Mouse (Mus musculus) right cerebral cortex, postnatal 4 days (tissue): Measurements from ENCODE around the gene Cdh7.
"Not testable (repeated sequence)": the region's sequence is repeated elsewhere in the genome, so short reads cannot be mapped to it uniquely, and the experiment has no call there.

ENCODE experiments used
- DNase-seq: peaks from one replicate; pipeline ENCODE4 v3.0.0-alpha.2; 2022

Cdh7 gene

DNA sequence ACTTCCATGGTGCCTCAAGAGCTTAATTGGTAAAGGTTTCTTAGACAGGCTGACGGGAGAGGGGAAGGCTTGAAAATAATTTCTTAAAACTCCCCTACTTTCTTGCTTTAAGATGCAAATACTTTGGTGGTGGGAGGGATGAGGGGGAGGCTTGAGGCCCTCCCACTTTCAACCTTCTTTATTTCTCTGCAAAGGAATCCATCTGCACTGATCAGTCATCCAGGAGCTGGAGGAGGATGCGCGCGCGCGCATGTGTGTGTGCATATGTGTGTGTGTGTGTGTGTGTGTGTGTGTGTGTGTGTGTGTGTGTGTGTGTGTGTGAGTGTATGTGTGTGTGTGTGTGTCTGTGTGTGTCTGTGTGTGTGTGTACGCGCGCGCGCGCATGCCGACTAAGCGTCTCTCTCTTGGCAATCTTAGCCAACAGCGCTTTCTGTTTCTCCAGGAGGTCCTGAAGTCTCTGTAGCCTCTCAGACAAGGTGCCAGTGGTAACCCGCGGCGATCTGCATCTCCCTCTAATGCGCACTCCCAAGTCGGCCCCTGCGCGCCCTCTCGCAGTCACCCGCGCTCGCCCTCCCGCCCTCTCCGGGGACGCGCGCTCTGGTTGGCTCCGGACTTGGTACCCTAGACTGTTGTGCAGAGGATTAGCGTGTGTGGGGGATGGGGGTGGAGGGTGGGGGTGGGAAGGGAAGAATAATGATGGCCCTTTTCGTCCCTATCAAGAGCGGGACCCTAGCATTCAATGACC lies at the start of gene Cdh7:
Gene Cdh7 (plus strand): TSS at position 368 of the 745 bp plus-strand sequence.
- peak; percentile 44 for DNase-seq

DNA sequence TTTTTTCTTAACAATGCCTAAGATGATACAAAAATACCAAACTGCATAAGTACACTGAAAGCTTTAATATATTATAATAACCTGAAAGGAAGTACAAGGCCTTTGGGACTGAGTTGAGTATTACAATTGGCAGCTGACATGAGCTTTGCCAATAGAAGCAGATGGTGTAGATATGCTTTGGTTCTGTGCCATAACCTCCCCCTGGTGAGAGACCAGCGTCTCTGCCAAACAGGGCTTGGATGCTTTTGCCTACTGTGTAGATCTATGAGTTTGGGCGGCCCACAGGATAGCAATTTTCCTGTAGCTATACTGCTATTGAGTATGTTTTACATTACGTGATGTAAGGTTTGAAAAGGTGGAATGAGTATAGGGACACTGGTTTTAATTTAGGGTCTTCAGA lies 49.6 kb upstream of the Cdh7 start:
- no peak for DNase-seq

DNA sequence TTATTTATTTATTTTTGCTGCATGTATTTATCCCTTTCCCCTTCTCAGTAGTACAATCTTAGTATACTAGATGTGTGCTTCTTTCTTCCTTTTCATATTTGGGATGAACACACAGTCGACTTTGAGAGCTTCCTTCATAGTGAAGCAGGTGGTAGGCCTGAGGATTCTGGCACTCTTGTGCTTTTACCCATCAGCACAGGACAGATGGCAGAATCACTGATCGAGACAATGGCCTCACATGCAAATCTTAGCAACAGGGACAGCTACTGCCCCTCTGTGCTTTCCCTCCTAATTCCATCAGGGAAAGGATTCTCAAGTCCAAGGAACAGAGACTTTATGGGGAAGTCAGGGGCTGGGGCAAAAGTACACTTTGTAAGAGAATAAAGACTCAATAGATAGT lies 33.7 kb upstream of the Cdh7 start:
- no peak for DNase-seq

GRCm38 (mm10) chr1:109971721-109972425 lies 10.4 kb upstream of the Cdh7 start:
- DNase-seq = no peak

DNA sequence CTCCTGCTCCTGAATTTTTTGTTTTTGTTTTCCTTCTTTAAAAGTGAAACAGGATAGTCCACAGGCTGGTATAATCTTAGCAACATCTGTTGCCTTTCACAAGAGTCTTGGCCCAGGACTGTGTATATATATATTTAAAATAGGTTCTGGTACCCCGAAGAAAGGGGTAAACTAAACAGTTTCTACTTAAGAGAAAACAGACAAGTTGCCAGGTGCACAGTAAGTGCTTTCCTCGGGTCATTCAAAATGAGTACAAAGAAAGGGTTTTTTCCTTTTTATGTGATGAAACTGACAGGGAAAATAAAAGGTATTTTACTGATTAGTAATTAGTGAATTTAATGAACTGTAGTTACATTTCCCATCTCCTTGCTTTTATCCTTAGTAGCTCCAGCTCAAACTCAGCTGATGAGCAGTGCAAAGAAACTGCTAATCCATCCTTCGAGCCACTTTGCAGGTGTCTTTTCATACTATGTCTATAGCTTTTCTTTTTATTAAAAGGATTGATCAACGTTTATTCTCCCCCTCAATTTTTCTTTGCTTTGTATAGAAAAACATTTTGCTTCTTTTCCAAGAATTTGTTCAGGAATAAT lies 9.7 kb upstream of the Cdh7 start:
- DNase-seq = no peak

GRCm38 (mm10) chr1:109982809-109983536 lies 742 bp downstream of the Cdh7 start:
- DNase-seq = peak; percentile 40

DNA sequence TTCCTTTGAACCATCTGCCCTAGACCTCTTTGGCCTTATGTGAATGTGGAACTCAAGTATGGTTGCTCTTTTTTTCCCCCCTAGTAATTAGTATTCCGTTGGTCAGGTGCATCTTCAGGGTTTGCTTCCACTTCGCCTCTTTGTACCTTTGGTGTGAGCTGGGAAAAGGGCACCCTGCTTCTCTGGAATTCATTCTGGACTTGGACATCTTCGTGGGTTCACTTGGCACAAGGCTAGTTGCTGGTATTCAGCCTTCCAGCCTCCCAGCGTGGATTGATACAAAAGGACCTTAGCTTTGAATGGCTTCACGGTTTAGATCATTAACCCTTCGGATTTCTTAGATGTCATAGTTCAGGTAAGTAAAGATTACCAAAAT lies 1.3 kb downstream of the Cdh7 start:
- DNase-seq = no peak

DNA sequence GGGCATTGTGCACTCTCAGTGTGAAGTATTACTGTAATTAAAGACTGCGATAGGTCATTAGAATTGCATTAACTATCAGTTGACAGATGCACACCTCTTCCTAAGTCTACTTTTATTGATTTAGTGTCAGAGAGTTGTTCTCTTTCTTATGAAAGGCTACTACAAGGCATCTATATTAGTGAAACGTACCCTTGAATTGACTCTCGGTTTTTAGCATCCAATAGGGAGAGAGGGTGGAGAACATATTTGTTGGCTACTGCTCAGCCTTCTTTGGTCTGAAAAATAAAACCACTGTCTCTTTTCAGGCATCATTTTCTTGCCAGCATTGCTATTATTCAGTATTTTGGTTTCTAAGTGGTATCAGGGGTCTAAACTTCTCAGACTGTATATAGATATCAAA lies 2.5 kb downstream of the Cdh7 start:
- DNase-seq = no peak

- DNase-seq = peak; percentile 53
These were observed 3.2 kb downstream of the Cdh7 start for GRCm38 (mm10) chr1:109985468-109985867.

- DNase-seq = no peak
These were observed 7.3 kb downstream of the Cdh7 start for GRCm38 (mm10) chr1:109989541-109989940.

- no peak for DNase-seq
These were observed 11.7 kb downstream of the Cdh7 start for GRCm38 (mm10) chr1:109993906-109994305.

- DNase-seq = no peak
These were observed 22.2 kb downstream of the Cdh7 start for GRCm38 (mm10) chr1:110004451-110004850.

DNA sequence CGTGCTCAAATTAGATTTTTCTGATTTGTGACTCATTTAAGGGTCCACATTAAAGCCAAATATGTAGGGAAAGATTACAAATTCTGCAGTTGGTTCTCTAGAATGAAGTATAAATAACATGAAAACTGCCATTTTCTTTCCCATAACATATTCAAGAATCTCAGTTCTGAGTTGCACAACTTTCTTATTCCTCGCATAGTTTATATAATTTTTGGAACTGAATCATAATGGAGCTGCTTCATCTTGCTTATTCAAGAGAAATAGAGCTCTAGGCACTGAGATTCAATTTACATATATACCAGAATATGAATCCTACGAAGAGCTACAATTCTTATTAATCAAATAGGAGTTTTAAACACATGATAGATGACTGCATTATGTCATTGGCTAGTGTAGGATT lies 22.8 kb downstream of the Cdh7 start:
- no peak for DNase-seq

DNA sequence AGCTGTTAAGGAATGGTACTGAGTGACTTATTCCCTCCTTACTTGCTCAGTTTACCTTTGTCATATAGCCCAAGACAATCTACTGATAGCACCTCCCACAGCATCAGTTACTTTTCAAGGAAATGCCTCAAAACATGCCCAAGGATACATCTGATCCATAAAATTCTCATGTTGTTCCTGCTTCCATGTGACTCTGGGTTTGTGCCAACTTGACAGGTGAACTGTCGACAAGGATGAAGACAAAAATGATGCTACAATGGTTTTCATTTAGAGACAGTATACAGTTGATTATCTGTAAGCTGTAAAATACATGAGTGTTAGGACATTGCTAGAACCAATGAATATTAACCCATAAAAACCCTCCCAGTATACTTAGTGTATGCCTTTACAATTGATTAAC lies 29.9 kb downstream of the Cdh7 start:
- DNase-seq = no peak

- no peak for DNase-seq
These were observed 74.1 kb downstream of the Cdh7 start for GRCm38 (mm10) chr1:110056317-110056716.

- no peak for DNase-seq
These were observed 85.2 kb downstream of the Cdh7 start for GRCm38 (mm10) chr1:110067405-110067804.

GRCm38 (mm10) chr1:110078471-110078870 lies 96.2 kb downstream of the Cdh7 start:
- no peak for DNase-seq

GRCm38 (mm10) chr1:110118071-110118470 lies 135.8 kb downstream of the Cdh7 start:
- no peak for DNase-seq

DNA sequence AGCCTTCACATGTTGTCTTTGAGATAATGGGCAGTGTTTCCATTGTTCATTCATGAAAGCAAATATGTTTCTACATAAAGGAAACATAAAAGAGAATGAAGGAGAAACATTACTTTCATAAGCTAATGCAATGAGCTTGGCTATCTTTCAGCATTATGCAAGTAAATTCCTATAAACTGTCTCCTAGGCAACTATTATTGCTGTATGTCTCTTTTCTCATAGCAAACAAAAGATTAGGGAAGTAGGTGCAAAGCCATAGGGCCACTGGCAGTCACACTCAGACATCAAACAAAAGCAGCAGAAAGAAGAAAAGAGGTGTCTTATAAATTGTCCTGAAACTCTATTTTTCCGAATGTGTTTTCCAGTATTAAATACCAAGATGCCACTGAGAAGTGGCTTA lies 136.6 kb downstream of the Cdh7 start:
- DNase-seq = no peak

DNA sequence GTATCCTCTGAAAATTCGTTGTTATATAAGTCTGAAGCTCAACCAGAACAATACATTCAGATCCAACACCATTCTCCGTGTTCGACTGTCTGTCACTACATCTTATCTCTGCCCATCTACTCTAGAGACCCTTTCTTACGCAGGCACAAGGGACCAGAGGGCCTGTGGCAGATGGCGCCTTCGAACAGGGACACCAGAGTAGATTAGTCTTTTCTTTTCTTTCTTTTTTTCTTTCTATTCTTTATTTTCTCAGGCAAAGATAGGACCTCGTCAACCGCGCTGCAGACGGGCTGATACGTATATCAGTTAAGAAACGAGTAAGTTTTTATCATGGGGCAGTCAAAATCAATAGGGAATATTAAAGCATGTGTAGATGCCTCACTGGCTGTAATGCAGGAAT lies 189.2 kb downstream of the Cdh7 start:
- not testable (repeated sequence) for DNase-seq
